Mouse (Mus musculus): ENCODE results near the gene Pon2. TPM values are rescaled to one million over a fixed set of nuclear protein-coding genes. Genes with fewer than 3 reads are reported as not detected.
"Not testable (repeated sequence)": the region's sequence is repeated elsewhere in the genome, so short reads cannot be mapped to it uniquely, and the experiment has no call there.

Pon2 gene
- 32.5 and 34.3 TPM in 2 replicates for polyA plus RNA-seq (2015; fragmentation: Nextera tagmentation; extraction: Ambion mirVana)

GRCm38 (mm10) chr6:5298092-5298554 is at the start of gene Pon2:
TSS of gene Pon2 (minus strand) at chr6:5298455.
- Histone ChIP-seq H3K9me3 (ENCODE audit: low read length) (no peaks in the 10 kb centered on the region), H3K27me3 (ENCODE audit: insufficient read depth, low read length) (no peaks in the 10 kb centered on the region), H3K9ac (replicated peaks) (peak within 1 kb of the TSS; percentile 92), H3K36me3 (replicated peaks; ENCODE audit: insufficient read depth, low read length) (peaks cover 18% of the 10 kb centered on the region), H3K4me1 (ENCODE audit: insufficient read depth) (peaks cover 16% of the 10 kb centered on the region), H3K27ac (ENCODE audit: low read depth) (peak within 1 kb of the TSS; percentile 96), H3K4me3 (ENCODE audit: low read depth, low read length) (peak within 1 kb of the TSS; percentile 80), H3K4me2 (ENCODE audit: low read depth, low read length) (peak within 1 kb of the TSS; percentile 71)
- WGBS (ENCODE audit: insufficient replicate concordance), result under 1% methylated on average over 44 of the region's 47 CpGs
- DNase-seq (peak; percentile 92), ATAC-seq (peak; percentile 94)
- no peak for TF ChIP-seq EP300 (IDR thresholded peaks at IDR 0.05; ENCODE audit: low read depth)
- no peak for TF ChIP-seq CTCF (IDR thresholded peaks at IDR 0.05; ENCODE audit: low read depth)

GRCm38 (mm10) chr6:5344255-5344654 is 46.0 kb upstream of the Pon2 start:
- Histone ChIP-seq H3K4me2 (ENCODE audit: low read depth, low read length) (no peak overlapping the region), H3K27me3 (ENCODE audit: insufficient read depth, low read length) (no peaks in the 10 kb centered on the region), H3K4me1 (ENCODE audit: insufficient read depth) (no peaks in the 10 kb centered on the region), H3K36me3 (replicated peaks; ENCODE audit: insufficient read depth, low read length) (no peaks in the 10 kb centered on the region), H3K4me3 (ENCODE audit: low read depth, low read length) (no peak overlapping the region), H3K9ac (replicated peaks) (no peak overlapping the region), H3K9me3 (ENCODE audit: low read length) (no peaks in the 10 kb centered on the region), H3K27ac (ENCODE audit: low read depth) (no peak overlapping the region)
- DNase-seq (no peak), ATAC-seq (no peak)
- TF ChIP-seq EP300 (IDR thresholded peaks at IDR 0.05; ENCODE audit: low read depth) (no peak), CTCF (IDR thresholded peaks at IDR 0.05; ENCODE audit: low read depth) (no peak)
- 62% methylated on average over 6 of the region's 6 CpGs for WGBS (ENCODE audit: insufficient replicate concordance)

DNA sequence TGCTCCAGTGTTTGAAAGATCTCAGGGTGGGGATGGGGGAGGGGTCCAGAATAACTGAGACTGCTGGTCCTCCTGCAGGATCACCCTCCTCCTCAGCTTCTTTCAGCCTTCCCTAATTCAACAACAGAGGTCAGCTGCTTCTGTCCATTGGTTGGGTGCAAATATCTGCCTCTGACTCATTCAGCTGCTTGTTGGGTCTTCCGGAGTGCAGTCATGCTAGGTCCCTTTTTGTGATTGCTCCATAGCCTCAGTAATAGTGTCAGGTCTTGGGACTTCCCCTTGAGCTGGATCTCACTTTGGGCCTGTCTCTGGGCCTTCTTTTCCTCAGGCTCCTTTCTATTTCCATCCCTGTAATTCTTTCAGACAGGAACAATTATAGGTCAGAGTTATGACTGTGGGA is 41.0 kb upstream of the Pon2 start:
- not testable (repeated sequence) for H3K27me3 ChIP-seq (ENCODE audit: insufficient read depth, low read length); ATAC-seq; H3K4me1 ChIP-seq (ENCODE audit: insufficient read depth); H3K4me2 ChIP-seq (ENCODE audit: low read depth, low read length); H3K36me3 ChIP-seq (replicated peaks; ENCODE audit: insufficient read depth, low read length); H3K27ac ChIP-seq (ENCODE audit: low read depth); H3K9ac ChIP-seq (replicated peaks); H3K4me3 ChIP-seq (ENCODE audit: low read depth, low read length); DNase-seq; H3K9me3 ChIP-seq (ENCODE audit: low read length)
- 72% methylated on average over 1 of the region's 1 CpGs for WGBS (ENCODE audit: insufficient replicate concordance)

DNA sequence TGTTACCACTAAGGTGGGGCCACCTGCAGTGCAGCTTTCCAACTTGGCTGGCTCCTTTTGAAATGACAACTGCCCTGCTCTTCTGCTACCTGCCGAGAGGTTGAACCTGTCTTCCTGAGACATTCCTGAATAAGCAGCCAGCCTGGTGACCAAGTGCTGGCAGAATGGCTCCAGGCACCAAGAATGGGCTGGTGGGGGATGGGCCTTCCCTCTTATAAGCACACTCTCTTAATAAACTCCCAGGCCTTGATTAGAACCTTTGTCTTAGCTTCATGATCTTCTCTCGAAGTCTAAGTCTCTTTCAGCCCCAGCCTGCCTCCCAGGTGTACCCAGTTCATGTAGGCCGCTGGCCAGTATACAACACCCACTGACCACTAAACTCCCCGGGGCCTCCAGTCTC is 40.5 kb upstream of the Pon2 start:
- not testable (repeated sequence) for H3K9me3 ChIP-seq (ENCODE audit: low read length); H3K9ac ChIP-seq (replicated peaks); H3K4me3 ChIP-seq (ENCODE audit: low read depth, low read length); H3K27me3 ChIP-seq (ENCODE audit: insufficient read depth, low read length); ATAC-seq; DNase-seq; H3K27ac ChIP-seq (ENCODE audit: low read depth); H3K4me1 ChIP-seq (ENCODE audit: insufficient read depth); H3K4me2 ChIP-seq (ENCODE audit: low read depth, low read length); H3K36me3 ChIP-seq (replicated peaks; ENCODE audit: insufficient read depth, low read length)
- WGBS (ENCODE audit: insufficient replicate concordance), result 82% methylated on average over 4 of the region's 4 CpGs

DNA sequence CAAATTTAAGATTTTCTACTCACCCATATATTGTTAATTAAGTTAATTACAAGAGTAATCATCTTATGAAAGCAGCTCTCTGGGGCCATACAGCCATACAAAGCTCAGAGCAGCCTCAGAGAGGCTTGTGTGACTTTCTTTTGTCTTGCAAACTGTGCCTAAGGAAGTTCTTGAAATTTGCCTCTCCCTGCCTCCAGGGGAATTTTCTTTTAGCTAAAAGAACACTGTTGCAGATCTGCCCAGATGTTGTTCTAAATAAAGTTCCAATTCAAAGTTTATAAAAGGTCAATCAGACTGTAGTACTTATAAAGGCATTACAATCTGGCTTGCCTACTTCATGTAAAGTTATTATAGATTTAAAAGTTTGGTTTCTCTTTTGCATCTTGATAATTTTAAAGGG is 37.8 kb upstream of the Pon2 start:
- not testable (repeated sequence) for H3K4me3 ChIP-seq (ENCODE audit: low read depth, low read length); H3K9me3 ChIP-seq (ENCODE audit: low read length); H3K27me3 ChIP-seq (ENCODE audit: insufficient read depth, low read length); ATAC-seq; H3K9ac ChIP-seq (replicated peaks); H3K27ac ChIP-seq (ENCODE audit: low read depth); H3K36me3 ChIP-seq (replicated peaks; ENCODE audit: insufficient read depth, low read length); DNase-seq; H3K4me2 ChIP-seq (ENCODE audit: low read depth, low read length); H3K4me1 ChIP-seq (ENCODE audit: insufficient read depth)

DNA sequence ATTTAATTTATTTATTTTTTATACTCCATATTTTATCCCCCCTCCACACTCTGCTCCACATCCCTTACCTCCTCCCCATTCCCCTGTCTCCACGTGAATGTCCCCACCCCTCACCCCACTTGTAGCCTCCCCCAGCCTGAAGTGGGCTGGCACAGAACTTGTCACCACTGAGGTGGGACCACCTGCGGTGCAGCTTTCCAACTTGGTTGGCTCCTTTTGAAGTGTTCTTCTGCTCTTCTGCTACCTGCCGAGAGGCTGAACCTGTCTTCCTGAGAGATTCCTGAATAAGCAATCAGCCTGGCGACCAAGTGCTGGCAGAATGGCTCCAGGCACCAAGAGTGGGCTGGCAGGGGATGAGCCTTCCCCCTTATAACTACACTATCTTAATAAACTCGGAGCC is 35.8 kb upstream of the Pon2 start:
- no peak for TF ChIP-seq EP300 (IDR thresholded peaks at IDR 0.05; ENCODE audit: low read depth)
- no peak for TF ChIP-seq CTCF (IDR thresholded peaks at IDR 0.05; ENCODE audit: low read depth)
- no peak overlapping the region for H3K9ac ChIP-seq (replicated peaks)
- no peak overlapping the region for H3K27ac ChIP-seq (ENCODE audit: low read depth)
- H3K36me3 ChIP-seq (replicated peaks; ENCODE audit: insufficient read depth, low read length), result no peaks in the 10 kb centered on the region
- H3K9me3 ChIP-seq (ENCODE audit: low read length), result no peaks in the 10 kb centered on the region
- no peaks in the 10 kb centered on the region for H3K27me3 ChIP-seq (ENCODE audit: insufficient read depth, low read length)
- no peak overlapping the region for H3K4me3 ChIP-seq (ENCODE audit: low read depth, low read length)
- ATAC-seq (no peak), DNase-seq (no peak)
- WGBS (ENCODE audit: insufficient replicate concordance), result 80% methylated on average over 5 of the region's 5 CpGs
- no peak overlapping the region for H3K4me2 ChIP-seq (ENCODE audit: low read depth, low read length)
- H3K4me1 ChIP-seq (ENCODE audit: insufficient read depth), result no peaks in the 10 kb centered on the region

- WGBS (ENCODE audit: insufficient replicate concordance), result 72% methylated on average over 3 of the region's 3 CpGs
- no peak for DNase-seq
- Histone ChIP-seq H3K4me3 (ENCODE audit: low read depth, low read length) (no peak overlapping the region), H3K36me3 (replicated peaks; ENCODE audit: insufficient read depth, low read length) (no peaks in the 10 kb centered on the region), H3K9ac (replicated peaks) (no peak overlapping the region), H3K9me3 (ENCODE audit: low read length) (no peaks in the 10 kb centered on the region), H3K27ac (ENCODE audit: low read depth) (no peak overlapping the region), H3K4me2 (ENCODE audit: low read depth, low read length) (no peak overlapping the region), H3K4me1 (ENCODE audit: insufficient read depth) (no peaks in the 10 kb centered on the region), H3K27me3 (ENCODE audit: insufficient read depth, low read length) (no peaks in the 10 kb centered on the region)
- no peak for TF ChIP-seq EP300 (IDR thresholded peaks at IDR 0.05; ENCODE audit: low read depth)
- no peak for ATAC-seq
Measured at GRCm38 (mm10) chr6:5332560-5333150, 34.4 kb upstream of the Pon2 start.
